Mouse (Mus musculus) lung, postnatal 0 days (tissue): ENCODE measurements around the gene Hoxc6.

Experiments used
- CTCF ChIP-seq: IDR thresholded peaks from 2 replicates; pipeline ENCODE4 v1.5.1; 2016; ENCODE audit warnings: antibody characterized with exemption, mild to moderate bottlenecking
- EP300 ChIP-seq: IDR thresholded peaks from 2 replicates; pipeline ENCODE4 v1.6.1; 2016; ENCODE audit warnings: antibody characterized with exemption, mild to moderate bottlenecking, control low read depth

DNA sequence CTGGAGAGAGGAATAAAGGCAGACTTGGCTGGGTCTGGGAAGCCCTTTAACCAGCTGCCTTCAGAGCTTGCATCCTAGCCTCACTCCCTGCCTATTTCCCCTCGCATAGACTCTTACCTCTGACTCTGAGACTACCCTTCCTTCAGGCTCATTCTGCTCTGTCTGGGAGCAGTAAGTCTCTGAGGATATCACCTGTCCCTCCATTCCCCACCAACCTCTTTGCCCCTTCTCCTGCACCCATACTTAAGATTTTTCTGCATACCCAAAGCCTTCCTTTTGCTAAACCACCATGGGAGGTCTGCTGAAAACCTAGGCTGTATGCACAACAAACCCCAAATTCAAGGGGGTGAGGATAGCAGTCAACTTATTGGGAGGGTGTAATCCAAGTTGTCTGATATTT, 18.1 kb upstream of the Hoxc6 start:
- TF ChIP-seq CTCF (no peak), EP300 (no peak)
